Mouse (Mus musculus): ENCODE measurements around the gene Fam160a1.

Fam160a1 gene

DNA sequence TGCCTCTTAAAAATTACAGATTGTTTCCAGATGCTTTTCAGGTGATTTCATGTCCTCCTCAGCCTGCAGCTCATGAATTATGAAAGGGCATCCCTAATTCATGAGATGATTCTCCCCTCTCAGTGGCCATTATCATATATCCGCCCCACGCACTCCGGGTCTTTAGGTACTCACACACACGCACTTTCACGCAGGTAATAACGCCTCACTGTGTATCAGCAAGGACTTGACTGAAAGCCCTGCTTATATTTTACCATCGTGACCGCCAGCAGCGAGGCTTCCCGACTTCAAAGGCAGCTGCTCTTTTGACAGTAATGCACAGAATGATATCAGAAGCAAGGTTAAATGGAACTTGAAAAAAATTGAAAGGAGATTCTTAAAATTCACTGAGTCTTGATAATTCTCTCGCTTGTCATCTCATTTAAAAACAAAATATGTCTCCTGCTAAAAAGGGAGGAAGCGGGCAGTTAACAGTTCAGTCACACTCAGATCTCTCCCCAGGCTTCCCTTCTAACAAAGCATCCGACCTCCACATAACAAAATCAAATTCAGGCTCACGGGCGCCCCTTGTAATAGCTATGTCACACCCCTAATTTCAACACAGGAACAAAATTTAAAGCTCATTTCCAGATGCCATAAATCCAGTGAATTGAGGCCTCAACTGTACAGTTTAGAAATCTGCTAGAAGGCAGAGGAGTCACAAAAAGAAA is 3.9 kb upstream of the Fam160a1 start:
- DNase-seq: no peak

DNA sequence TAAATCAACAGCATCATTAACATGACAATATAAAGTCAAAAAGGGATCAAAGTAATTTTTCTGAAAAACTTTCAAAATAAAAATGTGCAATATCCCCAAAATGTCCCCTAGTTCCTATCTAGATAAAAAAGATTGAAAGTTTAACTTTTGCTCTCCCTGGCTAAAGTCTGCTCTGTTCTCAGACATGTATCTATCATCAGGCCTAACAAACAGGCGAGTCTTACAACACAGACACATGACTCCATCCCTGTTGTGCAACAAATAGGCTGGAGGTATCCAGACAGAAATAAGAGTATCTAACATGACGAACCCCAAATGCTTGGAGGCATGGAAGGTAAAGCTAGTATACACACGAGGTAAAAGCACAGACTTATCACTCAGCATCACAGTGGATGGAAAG is 2.2 kb upstream of the Fam160a1 start:
- DNase-seq: no peak

DNA sequence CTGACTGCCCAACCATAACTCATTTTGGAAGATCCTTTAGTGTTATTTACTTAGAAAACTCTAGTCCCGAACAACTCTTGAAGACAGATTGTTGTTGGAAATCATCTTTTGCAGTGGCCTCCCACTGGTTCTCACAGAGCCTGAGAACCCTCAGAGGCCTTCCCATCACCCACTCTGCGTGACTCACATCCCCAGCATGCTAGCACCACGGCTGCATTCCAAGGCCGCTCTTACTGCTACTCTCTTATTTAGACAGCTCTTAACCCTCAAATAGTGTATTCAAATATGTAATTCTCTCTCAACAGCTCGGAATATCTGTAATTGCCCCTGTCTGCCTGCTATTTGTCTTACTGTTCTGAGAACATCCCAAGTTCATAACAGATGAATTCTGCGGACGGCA is 2.9 kb downstream of the Fam160a1 start:
- DNase-seq: no peak

DNA sequence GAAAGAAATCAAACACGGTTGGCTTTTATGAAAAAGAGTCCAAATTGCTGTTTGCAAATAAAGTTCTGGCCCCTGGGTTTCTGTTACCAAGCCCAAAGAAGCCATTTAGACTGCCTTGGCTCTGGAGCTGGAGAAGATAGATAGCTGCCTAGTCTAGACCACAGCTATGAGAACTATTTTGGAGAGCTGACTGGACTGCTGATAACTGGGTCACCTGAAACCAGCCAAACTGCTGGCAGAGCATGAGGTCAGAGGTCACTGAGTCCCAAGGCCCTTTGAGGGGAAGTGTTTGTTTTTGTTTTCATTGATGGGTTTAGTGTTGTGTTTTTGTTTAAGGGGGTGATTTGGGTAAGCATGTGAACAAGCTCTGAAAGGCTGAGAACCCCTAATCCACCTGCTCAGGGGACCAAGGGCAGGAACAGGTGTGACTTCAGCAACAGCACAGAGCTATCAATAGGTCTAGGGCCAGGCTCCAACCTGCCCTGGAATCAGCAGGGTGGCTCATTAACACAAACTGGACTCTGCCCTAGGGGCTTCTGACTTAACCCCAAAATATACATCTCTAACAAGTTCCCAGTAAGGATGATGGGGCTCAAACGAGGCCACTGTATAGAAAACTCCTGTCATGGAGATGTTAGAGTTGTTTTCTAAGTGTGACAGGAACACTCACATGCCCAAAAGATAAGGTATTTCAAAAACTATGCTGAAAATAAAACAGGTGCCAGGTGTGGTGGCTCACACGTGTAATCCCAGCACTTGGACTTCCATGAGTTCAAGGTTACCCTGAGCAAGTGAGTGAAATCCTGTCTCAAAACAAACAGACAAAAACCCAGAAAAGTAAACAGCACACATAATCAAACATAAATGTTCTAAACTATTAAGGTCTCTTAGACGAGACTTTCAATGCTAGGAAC is 3.7 kb downstream of the Fam160a1 start:
- DNase-seq: no peak

DNA sequence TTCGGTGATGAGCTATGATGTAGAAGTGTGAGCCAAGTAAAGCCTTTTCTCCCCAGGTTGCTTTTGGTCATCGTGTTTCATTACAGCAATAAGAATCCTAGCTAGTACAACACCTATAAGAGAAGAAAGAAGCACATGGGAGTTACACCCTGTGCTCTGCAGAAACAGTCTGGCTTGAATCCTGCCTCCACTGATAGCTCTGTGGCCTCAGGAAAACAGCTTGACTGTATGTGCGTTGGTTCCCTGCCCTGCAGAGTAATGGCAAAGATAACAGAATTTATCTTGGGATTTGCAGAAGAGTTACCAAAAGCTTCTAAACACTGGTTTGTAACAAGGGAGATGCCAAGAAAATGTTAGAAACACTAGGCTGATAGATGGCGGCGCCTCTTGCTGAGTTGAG is 5.1 kb downstream of the Fam160a1 start:
- no peak for DNase-seq

DNA sequence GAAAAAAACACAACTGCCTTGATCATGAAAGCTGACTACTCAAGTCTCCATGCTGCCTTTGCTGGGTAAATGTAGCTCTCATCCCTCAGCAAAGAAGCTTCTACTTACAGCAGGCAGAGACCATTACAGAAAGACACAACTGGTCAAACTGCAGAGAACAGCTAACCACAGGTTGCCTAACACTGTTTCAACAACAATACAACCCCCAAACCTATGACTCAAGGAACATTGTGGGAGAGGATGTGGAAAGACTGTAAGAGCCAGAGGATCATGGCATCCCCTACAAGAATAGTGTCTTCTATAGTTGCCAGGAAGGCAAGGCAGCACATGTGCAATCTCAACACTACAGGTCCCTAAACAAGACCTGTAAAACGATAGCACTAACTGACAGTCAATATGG is 23.9 kb downstream of the Fam160a1 start:
- no peak for DNase-seq

DNA sequence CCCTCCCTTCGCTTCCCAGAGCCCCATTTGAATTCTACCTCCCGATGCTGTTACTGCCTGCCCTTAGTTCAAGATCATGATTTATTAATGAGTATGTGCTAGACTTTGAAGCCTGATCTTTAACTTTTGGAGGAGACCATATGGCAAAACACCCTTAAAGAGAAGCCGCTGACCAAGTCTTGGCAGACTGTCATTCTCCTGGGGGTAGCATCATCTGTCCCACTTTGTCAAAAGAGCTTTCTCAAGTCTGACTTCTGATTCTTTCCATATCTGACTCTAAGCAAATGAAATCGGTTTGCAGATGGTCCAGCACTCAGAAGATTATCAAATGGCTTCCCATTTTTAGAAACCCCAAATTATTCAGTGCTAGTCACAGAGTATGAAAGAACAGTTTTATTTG is 27.3 kb downstream of the Fam160a1 start:
- DNase-seq: no peak

DNA sequence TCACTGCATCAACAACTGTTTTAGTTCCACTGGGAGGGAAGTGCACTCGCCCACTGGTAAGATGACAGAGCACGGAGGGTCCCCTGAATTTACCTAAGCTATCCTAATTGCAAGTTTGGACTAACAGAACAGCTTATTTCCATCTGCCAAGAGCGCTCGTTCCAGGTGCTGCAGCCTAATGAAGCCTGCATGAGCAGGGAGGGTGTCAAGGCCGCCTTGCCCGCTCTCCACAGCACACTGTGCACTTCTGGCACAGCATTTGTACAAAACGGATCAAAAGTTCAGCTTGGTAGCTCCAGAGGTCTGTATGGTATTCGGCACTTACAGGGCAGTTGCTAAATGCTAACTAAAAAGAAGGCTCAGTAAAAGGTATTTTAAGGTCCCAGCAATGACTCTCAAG is 30.6 kb downstream of the Fam160a1 start:
- DNase-seq: no peak

DNA sequence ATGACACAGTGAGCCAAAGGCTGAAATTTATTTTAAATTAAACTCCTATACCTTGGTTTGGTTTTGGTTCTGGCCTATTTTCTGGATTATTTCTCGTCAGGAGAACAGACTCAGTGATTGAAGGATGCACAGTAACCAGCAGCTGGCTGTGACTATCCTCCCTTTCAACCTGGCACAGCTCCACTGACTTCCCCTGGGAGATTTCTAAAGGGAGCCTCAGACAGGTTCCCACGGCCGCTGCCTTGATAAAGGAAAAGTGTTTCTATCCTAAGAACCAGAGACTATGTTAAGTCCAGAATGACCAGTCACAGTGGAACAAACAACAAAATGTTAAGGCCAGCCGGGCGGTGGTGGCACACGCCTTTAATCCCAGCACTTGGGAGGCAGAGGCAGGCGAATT is 36.2 kb downstream of the Fam160a1 start:
- no peak for DNase-seq

DNA sequence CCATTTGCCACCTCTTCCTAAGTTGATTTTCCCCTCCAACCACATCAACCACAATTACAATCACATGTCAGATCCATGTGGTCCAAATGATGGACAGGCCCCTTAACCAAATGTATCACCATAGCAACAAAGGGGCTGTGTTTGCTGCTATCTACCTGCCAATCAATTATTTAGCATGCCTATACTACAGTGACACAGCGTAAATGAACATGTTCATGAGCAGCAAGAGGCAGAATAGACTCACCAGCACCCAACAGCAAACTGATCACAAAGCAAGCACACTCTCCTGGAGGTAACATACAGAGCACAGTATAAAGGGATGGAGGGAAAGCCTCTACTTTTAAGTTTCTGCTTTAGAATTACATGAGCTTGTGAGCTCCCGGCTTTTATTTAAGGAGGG is 36.8 kb downstream of the Fam160a1 start:
- no peak for DNase-seq

DNA sequence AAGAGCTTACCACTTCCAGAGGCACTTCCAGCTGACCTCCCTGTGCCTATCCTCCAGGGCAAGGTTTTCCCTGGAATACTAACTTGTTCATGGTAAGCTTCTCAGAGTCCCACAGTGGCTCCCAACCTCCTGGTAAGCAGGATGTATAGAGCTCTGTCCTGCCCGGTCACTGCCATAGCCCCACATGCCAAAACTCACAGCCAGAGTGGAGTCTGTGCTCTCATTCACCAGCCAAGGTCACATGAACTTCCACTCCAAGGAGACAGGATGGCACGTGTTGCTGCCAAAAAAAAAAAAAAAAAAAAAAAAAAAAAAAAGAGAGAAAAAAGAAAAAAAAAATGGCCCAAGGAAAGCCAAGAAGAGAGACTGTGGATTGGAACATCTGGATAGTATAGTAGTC is 39.2 kb downstream of the Fam160a1 start:
- DNase-seq: no peak

DNA sequence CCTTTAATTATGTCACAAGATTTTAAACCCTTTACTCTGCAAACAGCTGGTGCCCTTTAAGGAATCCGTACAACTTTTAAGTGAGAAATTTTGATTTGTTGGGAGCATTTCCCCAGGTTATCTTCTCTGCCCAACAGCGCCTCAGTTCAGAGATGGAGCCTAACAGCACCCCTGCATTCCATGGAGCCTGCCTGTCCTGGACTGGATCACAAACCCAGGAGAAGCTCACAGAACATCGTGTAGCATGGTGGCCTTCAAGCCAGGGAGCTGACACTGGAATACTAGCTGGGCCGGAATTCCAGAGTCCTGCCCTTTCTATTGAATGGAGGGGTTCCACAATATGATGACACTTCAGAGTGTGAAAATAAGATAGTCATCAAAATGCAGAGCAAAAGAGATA is 39.7 kb downstream of the Fam160a1 start:
- DNase-seq: no peak

DNA sequence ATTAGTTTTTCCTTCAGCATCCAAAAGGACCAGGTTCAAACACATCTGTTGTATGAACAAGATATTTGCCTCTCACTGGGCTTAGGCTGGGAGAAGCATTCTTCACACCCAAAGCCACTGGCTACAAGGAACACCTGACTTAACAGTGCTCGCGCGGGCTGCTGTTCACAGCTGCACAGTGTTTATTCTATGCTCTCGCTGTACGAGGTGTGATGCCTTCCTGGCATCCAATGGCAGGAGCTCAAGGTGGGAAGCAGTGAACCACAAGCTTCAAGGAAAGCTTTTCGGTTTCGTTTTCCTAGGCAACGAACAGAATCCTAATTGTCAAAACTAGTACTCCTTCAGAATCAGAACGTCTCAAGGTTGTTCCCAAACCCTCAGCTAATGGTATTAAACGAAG is 40.4 kb downstream of the Fam160a1 start:
- DNase-seq: no peak

DNA sequence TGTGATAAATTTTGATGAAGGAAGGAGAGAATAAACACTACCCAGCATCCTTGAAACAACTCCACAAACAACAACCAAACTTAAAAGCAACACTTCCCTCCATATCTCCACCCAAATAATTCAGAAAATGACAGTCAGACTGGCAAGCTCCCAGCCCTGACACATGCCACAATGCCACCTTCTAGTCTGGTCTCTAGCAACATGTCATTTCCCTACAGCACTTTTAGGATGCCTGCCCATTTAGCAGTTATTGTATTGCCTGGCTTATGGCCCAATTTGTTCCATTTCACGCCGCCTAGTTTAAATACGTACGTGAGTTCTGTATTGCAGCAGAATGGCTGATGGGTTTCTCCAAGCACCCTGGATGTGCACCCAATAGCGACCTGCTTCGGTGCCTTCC is 41.0 kb downstream of the Fam160a1 start:
- DNase-seq: no peak

DNA sequence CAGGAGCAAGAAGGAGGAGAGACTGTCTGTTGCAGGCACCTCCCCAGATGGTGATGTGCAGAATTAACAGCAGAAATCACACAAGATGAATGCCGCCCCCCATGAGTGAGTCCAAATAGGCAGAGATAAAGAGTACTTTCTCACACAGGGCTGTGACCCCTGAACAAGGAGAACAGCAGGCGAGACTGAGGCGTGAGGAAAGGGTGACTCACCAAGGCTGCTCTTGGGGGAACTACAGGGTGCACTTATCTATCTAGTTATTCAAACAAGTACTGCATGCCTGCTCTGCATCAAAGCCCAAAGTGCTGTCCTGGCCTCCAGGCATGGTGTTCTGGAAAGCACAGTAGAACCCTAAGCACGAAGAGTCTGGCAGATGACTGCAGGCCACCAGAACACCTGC is 43.2 kb downstream of the Fam160a1 start:
- DNase-seq: no peak

DNA sequence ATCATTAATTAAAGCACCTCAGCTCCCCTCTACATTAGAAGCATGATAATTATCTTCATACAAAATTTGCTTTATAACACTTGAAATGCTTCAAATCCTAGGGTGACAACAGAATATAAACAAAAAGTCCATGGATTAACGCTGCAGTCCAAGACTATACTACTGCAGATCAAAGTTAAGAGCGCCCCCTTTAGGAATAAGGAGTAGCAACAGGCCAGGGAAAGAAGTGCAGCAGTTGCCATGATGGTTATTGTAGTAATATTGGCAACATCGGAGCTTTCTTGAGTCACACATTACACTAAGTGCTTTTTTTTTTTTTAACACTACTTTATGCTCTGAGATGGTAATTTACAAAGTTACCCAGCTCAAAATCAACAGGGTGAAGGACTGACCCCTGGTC is 43.7 kb downstream of the Fam160a1 start:
- no peak for DNase-seq

DNA sequence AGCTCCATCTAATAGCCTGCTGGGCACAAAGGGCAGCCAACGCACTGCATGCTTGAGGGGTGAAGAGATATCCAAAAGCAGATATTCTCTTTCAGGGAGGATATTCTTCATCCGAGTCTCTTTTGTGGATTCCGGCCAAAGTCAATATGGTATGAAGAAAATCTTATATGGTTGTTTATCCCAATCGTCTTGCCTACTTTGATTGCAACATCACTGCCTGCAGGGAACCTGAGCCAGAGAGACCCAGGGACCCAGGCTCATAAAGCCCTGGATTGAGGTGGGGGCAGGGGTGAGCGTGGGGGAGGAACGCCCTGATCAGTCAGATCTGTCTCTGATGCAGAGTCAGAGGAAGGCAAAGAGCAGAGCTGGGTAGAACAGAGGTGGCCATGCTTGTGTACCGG is 52.2 kb downstream of the Fam160a1 start:
- no peak for DNase-seq

DNA sequence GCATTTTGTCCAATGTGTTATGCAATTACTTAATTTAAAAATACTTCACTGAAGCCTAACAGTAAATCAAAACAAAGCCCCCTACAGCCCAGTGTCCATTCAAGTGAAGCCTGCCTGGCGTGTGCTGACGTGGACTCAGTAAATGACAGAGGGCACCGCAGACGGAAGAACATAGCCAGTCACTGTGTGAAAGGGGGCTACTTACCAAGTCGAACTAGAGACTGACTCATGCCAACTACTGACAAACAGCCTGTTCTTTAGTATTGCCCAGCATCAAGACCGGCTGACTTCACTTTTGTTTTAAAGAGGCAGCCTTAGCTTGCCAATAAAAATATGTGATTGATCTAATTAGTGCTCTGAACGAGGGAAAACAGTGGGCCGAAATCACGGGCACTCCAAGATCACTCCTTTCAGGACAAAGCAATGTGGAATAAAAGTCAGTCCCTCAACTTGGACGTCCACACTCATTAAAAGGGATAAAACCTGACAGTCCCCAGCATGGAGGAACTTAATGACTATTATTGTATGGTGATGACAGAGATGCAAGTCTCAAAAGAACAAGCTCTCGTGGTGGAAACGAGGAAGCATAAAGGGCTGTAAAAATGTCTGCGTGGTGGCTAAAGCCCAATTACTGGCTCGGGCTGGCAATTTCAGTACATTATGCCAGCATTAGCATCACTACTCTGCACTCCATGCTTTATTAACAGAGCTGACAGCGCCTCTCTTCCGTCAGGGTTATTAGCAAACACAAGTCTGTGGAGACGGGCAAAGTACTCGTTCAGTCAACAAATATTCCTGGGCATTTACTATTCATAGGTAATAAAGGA is 52.9 kb downstream of the Fam160a1 start:
- DNase-seq: no peak

DNA sequence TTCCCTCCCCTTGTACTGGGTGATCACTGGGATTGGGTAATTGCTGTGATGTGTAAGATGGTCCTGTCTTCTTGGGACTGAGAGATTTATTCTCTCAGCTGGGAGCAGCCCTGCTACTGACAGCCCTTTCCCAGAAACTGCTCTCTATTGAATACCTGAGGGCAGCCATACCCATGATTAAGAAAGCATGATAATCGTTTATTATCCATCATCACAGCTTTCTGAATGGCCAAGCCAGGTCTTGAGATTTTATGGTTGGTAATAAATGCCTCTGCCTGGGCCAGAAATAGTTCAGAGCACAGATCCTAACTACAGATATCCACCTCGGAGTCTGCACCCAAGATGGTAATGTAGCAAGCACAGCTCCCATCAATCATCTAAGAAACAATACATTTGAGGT is 59.1 kb downstream of the Fam160a1 start:
- no peak for DNase-seq

DNA sequence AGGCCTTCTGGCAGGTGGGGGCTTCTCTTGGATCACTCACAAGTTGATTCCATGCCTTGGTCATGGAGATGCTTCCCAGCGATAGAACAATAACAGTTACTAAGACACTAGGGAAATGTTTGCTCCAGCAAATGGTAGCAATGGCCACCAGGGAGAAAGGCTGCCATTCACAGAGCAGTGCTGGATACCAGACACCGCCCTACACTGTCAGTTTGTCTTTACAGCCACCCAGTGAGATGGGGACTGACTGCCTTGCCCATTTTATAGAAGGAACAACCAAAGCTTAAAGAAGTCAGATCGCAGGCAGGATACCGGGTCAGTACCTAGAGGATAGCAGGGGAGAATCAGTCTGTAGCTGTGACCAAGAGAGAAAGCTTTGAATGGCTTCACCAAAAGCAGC is 59.7 kb downstream of the Fam160a1 start:
- no peak for DNase-seq

DNA sequence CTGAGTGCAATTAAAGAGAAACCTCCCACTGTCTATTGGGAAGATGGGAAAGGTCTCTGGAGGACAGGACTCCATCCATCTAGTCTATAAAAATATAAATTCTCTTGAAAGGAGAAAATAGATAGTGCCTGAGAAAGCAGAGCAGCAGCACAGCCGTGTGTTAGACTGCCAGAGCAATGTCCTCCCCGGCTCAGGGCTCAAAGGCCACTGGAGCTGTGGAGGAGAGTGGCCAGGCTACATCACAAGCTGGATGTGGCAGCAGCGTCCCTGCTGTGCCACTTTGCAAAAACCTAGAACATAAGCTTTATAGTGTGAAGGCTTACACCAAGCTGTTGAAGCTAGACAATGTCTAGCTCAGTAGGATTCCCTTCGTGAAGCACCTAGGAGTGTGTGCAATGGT is 67.7 kb downstream of the Fam160a1 start:
- no peak for DNase-seq

DNA sequence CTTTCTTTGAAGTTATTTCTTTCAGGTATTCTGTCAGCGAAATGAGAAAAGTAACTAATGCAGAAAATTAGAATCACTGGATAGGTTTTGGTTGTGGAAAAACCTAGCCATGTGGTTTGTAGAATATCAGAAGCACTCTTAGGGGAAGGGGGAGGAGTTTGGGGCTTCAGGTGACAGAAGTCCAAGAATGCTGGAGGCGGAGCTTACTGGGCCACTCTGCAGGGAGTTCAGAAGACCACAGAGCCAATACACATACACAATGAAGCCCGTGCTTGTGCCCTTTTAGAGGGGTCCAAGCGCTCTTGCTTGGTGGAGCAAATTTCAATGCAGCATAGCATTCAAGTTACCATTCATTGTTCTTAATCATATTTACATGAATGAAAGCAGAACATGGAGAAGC is 68.2 kb downstream of the Fam160a1 start:
- DNase-seq: no peak

DNA sequence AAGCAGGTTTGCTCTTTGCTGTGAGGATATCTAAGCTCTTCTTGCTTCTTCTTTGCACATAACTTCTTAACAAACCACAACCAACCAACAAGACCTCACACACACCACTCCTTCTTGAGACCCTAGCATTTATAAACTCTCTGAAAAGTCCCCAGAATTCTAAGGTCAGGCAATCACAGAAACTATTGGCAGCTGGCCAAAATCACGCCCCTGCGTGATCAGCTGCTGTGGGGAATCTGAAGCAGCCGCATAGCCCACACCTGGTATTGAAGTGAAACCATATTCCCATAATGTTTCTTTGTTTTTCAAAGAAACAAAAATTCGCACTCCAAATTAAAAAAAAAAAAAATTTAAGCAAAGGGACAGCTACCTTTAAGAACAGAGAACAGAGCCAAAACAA is 71.0 kb downstream of the Fam160a1 start:
- DNase-seq: no peak

DNA sequence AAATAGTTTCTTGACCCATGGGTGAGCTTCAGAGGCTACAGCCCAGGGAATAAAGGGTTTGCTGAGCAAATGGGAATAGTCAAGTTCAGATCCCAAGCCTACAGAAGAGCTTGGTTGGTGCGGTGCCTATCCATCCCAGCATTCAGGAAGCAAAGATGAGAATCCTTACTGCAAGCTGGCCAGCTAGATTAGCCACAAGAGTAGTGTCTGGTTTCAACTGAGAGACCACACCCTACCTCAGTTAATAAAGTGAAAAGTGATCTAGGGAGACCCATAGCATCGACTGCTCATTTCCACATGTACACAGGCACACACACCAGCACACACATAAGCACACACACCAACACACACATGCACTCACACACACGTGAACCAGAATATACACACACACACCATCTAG is 75.3 kb downstream of the Fam160a1 start:
- no peak for DNase-seq

Measured in kidney, adult 9 months (tissue).